Mouse (Mus musculus) heart, embryonic 13.5 days (tissue): ENCODE results near the gene Gm10775. TPM values are rescaled to one million over a fixed set of nuclear protein-coding genes. Genes with fewer than 3 reads are reported as not detected.
A peak's percentile ranks its signal among the peaks of the same experiment; 100 is the strongest.

Experiments
- ATAC-seq: fragments of 200-750 bp; cut with Nextera tagmentation; 2 replicates; pipeline ENCODE4 v1.8.0; 2017; ENCODE audit warnings: moderate TSS enrichment; ENCODE audit not compliant: insufficient number of reproducible peaks, low FRiP score, low TSS enrichment; ENCODE audit errors: extremely low read depth
- H3K27ac ChIP-seq: fragments of 300-500 bp; sonication (generic); replicated peaks from 2 replicates; pipeline ENCODE4 v1.5.1; 2015; ENCODE audit warnings: moderate library complexity, mild to moderate bottlenecking, inconsistent platforms
- H3K27me3 ChIP-seq: fragments of 300-500 bp; sonication (generic); replicated peaks from 2 replicates; pipeline ENCODE4 v1.6.1; 2015; ENCODE audit warnings: mild to moderate bottlenecking, inconsistent platforms
- H3K36me3 ChIP-seq: fragments of 300-500 bp; sonication (generic); 2 replicates; pipeline ENCODE4 v1.6.1; 2015; ENCODE audit warnings: mild to moderate bottlenecking, inconsistent platforms
- H3K4me1 ChIP-seq: fragments of 300-500 bp; sonication (generic); 2 replicates; pipeline ENCODE4 v1.6.1; 2015; ENCODE audit warnings: inconsistent platforms
- H3K4me2 ChIP-seq: fragments of 300-500 bp; sonication (generic); 2 replicates; pipeline ENCODE4 v1.6.1; 2015; ENCODE audit warnings: inconsistent platforms, mild to moderate bottlenecking, moderate library complexity
- H3K4me3 ChIP-seq: fragments of 300-500 bp; sonication (generic); 2 replicates; pipeline ENCODE4 v1.5.1; 2015; ENCODE audit warnings: moderate library complexity, mild to moderate bottlenecking, inconsistent platforms
- H3K9ac ChIP-seq: fragments of 300-500 bp; sonication (generic); 2 replicates; pipeline ENCODE4 v1.6.1; 2015; ENCODE audit warnings: inconsistent platforms, mild to moderate bottlenecking, moderate library complexity
- H3K9me3 ChIP-seq: fragments of 300-500 bp; sonication (generic); 2 replicates; pipeline ENCODE4 v1.6.1; 2016; ENCODE audit warnings: inconsistent platforms
- WGBS: fragments of 180-500 bp; shearing (Covaris S2); methylation state at CpG from one replicate; pipeline ENCODE4 v1.1.7; 2015; ENCODE audit warnings: mixed read lengths; 5-methylcytosine and 5-hydroxymethylcytosine counted together
- polyA plus RNA-seq: library from polyadenylated mRNA; unstranded; fragments of >200 nt; fragmentation: Nextera tagmentation; extraction: Ambion mirVana; gene quantifications from 2 replicates; pipeline ENCODE4 v1.2.1, GENCODE M21; 2015

The Gm10775 gene
- not detected in 2 replicates for polyA plus RNA-seq

DNA sequence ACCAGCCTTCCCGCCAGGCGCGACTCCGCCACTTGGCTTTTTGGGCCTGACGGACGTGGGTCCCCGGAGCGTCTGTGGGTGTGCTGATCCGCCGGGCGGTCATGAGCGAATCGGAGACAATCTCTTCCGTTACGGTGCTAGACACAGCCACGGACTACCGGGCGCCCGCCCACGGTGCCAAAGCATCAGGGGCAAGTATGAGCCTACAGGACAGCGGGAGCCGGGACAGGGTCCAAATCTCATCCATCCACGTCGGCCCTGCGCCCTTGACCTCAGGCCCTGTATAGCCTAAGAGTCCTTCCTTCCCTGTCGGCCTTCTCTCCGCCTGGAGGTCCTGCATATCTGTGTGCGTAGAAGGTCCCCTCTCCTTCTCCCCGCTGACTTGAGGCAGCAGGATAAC lies at the start of gene Gm10775:
Gm10775 (plus strand) TSS at position 301 of the 400 bp plus-strand sequence.
- Histone ChIP-seq H3K27me3 (peaks cover 21% of the 10 kb centered on the region), H3K36me3 (peaks cover 37% of the 10 kb centered on the region), H3K4me3 (peak within 1 kb of the TSS; percentile 43), H3K9ac (peak within 1 kb of the TSS; percentile 58; the same call in 1 of the 2 replicates), H3K27ac (no peak within 1 kb of the TSS), H3K4me1 (peaks cover 4% of the 10 kb centered on the region; the same call in 1 of the 2 replicates), H3K9me3 (peaks cover 59% of the 10 kb centered on the region), H3K4me2 (peak within 1 kb of the TSS; percentile 66)
- WGBS, result 24% methylated on average over 29 of the region's 29 CpGs
- ATAC-seq, result no peak

DNA sequence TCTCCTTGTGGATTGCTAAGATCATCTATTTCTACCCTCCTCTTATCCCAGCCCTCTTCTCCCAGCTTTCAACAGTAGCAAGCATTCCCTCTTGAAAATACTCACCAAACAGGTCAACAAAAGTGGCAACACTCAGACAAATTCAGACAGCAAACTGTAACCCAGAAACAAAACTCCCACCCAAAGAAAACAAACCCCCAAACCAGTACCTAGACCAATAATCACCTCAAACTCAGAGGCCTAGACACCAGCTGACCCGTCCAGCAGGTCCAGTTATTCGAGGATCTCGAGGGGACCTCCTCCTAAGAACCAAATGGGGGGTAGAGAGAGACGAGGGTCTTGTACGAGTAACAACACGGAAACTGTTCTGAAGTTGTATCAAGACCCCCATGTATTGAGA lies 33.4 kb upstream of the Gm10775 start:
- no peaks in the 10 kb centered on the region for H3K4me1 ChIP-seq
- no peak overlapping the region for H3K9ac ChIP-seq
- no peak overlapping the region for H3K27ac ChIP-seq
- H3K9me3 ChIP-seq, result 0 out of 2 replicates have a peak, but pooled peaks cover 5% of the 10 kb centered on the region
- 49% methylated on average over 6 of the region's 6 CpGs for WGBS
- H3K27me3 ChIP-seq, result no peaks in the 10 kb centered on the region
- H3K36me3 ChIP-seq, result no peaks in the 10 kb centered on the region
- H3K4me2 ChIP-seq, result no peak overlapping the region
- no peak for ATAC-seq
- H3K4me3 ChIP-seq, result no peak overlapping the region

DNA sequence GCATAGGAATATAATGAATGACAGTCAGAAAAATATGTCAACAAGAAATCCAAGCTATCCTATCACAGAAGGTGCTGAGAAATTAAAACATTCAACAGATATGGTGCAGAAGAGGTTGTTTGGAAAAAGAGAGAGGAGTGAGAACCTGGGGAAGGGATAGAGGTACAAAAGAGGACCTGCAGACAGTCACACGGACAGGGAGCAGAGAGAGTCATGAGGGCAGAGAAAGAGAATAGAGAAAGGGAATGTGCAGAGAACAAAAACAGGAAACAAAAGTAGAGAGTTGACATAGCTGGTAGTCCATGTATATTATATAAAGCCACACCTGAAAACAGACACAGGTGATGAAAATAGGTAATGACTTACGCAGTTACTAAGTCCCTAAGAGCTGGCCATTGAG lies 32.7 kb upstream of the Gm10775 start:
- no peak for ATAC-seq
- 77% methylated on average over 2 of the region's 2 CpGs for WGBS

DNA sequence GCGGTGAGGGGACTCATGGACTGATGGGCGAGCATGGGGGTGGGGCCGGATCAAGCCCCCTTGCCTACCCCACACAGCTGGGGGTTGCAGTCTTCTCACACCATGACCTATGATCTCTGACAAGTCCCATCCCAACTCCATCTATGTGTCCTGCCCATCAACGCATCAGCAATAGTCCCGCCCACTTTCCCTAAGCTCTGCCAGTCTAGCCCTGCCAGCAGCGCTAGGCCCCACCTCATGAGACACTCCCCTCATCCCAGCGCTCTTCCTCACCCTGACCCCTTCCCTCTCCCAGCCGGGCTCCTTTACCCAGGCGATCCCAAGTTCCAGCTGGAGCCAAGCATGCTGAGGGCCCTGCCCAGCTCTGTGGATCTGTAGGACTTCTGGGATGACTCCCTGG lies 22.1 kb upstream of the Gm10775 start:
- ATAC-seq, result no peak
- H3K27me3 ChIP-seq, result no peaks in the 10 kb centered on the region
- no peak overlapping the region for H3K4me3 ChIP-seq
- no peak overlapping the region for H3K9ac ChIP-seq
- no peaks in the 10 kb centered on the region for H3K36me3 ChIP-seq
- H3K27ac ChIP-seq, result no peak overlapping the region
- peaks cover 11% of the 10 kb centered on the region for H3K4me1 ChIP-seq
- H3K9me3 ChIP-seq, result no peaks in the 10 kb centered on the region
- no peak overlapping the region for H3K4me2 ChIP-seq
- 66% methylated on average over 9 of the region's 9 CpGs for WGBS

More for the DNA sequence above, 32.7 kb upstream of the Gm10775 start:
- no peak overlapping the region for H3K4me3 ChIP-seq
- no peak overlapping the region for H3K4me2 ChIP-seq
- 0 out of 2 replicates have a peak, but pooled peaks cover 5% of the 10 kb centered on the region for H3K9me3 ChIP-seq
- no peaks in the 10 kb centered on the region for H3K27me3 ChIP-seq
- H3K27ac ChIP-seq, result no peak overlapping the region
- no peak overlapping the region for H3K9ac ChIP-seq
- H3K4me1 ChIP-seq, result no peaks in the 10 kb centered on the region
- no peaks in the 10 kb centered on the region for H3K36me3 ChIP-seq

DNA sequence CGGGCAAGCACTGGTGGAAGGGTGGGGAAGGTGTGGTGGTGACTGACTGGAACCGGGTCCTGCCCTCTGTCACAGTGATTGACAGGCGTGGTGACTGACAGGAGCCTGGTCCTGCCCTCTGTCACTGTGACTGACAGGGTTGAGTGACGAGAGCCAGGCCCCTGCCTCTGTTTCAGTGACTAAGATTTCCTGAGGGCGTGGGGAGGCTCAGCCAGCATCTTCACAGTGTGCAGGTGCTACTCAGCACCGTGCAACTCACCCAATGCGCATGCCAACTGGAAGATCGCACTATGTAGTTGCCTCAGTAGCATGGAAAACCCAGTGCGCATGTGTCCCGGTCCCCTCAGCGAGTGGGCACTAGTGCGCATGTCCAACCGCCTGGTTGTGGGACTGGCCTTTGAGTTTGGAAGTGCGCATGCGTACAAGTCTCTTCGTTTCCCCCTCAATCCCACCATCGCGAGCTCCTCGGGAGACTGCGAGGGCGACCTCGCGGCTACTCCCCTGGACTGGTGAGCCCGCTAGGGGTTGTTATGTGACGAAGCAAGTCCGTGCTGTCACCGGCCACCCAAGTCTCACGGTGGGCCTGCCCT lies 18.7 kb upstream of the Gm10775 start:
- ATAC-seq, result peak; percentile 85
- no peaks in the 10 kb centered on the region for H3K27me3 ChIP-seq
- H3K9me3 ChIP-seq, result peaks cover 2% of the 10 kb centered on the region; the same call in 1 of the 2 replicates
- H3K36me3 ChIP-seq, result peaks cover 2% of the 10 kb centered on the region; the same call in 1 of the 2 replicates
- peak overlapping the region; percentile 94 for H3K27ac ChIP-seq
- peak overlapping the region; percentile 98 for H3K4me2 ChIP-seq
- peaks cover 18% of the 10 kb centered on the region for H3K4me1 ChIP-seq
- H3K9ac ChIP-seq, result peak overlapping the region; percentile 87
- H3K4me3 ChIP-seq, result peak overlapping the region; percentile 89
- WGBS, result 2% methylated on average over 28 of the region's 28 CpGs

DNA sequence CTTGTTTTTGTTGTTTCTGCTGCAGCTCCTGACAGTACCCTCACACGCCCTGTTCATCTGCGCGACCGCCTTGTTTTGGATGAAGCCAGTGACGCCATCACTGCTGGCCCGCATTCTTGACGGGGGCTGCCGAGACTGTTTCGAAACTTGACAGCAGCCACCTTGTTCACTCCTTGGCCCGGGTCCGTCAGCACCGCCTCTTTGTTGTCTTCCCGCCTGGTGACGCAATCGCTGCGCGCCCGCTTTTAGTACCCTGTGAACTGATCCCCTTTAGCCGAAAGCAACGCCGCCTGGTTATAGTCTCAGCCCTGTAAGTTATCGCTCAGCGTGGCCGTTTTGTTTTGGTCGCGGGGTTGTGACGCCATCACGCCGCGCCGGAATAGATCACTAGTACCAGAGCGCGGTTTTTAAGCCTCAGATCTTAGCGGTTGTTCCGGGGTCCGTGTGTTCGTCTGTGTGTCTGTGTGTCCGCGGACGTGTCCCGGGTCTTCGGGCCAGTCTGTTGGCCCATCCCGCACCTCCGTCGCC lies 18.2 kb upstream of the Gm10775 start:
- H3K27me3 ChIP-seq, result no peaks in the 10 kb centered on the region
- WGBS, result under 1% methylated on average over 45 of the region's 45 CpGs
- H3K27ac ChIP-seq, result peak overlapping the region; percentile 94
- H3K9me3 ChIP-seq, result peaks cover 7% of the 10 kb centered on the region; the same call in 1 of the 2 replicates
- H3K36me3 ChIP-seq, result peaks cover 8% of the 10 kb centered on the region; the same call in 1 of the 2 replicates
- peaks cover 18% of the 10 kb centered on the region for H3K4me1 ChIP-seq
- H3K4me3 ChIP-seq, result peak overlapping the region; percentile 89
- H3K4me2 ChIP-seq, result peak overlapping the region; percentile 98
- peak overlapping the region; percentile 87 for H3K9ac ChIP-seq
- ATAC-seq, result peak; percentile 64

DNA sequence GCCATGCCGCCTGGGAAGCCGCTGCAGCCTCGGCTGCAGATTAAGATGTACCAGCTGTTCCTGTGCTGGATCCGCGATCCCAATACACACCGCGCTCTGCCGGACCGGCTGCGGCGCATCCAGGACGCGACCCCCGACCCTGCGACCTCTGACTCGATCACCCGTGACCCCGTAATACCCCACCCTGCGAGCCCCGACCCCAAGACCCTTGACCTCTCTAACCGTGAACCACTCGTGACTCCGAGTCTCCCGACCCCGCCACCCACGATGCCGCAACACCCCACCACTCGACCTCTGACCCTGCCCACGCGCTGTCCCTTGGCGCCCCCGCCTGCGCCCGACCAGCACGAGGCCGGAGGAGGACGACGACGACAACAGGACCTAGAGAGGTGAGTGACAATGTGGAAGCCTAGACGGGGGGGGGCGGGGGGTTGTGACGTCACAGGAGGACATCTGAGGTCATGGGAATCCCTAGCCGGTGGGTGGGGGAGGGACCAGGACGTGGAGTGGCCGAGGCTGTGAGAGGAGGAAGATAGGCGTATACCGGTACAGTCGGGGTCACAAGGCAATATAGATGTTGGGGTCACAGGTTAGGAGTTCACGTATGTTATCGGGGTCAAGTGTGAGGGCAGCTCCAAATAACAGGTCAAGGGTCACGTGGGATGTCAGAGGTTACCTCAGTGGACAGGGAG lies 17.6 kb upstream of the Gm10775 start:
- ATAC-seq, result peak; percentile 38

DNA sequence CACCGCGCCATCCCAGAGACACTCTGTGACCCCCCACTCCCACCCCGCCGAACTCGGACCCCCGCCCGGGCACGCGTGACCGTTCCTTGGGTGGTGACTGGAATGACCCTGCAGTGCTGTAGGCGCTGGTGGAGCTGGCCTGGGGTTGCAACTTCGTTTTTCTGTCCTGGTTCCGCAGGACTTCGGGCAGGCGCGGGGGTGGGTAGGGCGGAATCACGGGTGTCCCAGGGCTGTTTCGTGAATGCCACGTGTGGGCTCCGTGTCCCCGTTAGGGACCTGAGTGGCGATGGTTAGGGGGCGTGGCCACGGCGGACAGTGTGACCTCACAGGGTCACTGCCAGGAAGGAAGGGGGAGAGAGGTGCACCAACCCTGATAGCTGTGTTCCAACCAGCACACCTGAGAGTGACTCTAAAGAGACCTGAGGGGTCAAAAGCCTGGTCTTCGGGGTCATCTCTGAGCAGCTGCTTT lies 17.0 kb upstream of the Gm10775 start:
- 23% methylated on average over 27 of the region's 27 CpGs for WGBS
- peak overlapping the region; percentile 87 for H3K9ac ChIP-seq
- H3K9me3 ChIP-seq, result peaks cover 13% of the 10 kb centered on the region; the same call in 1 of the 2 replicates

More for the DNA sequence above, 17.6 kb upstream of the Gm10775 start:
- H3K4me3 ChIP-seq, result peak overlapping the region; percentile 89
- H3K27ac ChIP-seq, result peak overlapping the region; percentile 94
- peak overlapping the region; percentile 98 for H3K4me2 ChIP-seq
- WGBS, result 1% methylated on average over 51 of the region's 51 CpGs
- peaks cover 8% of the 10 kb centered on the region; the same call in 1 of the 2 replicates for H3K36me3 ChIP-seq
- H3K4me1 ChIP-seq, result peaks cover 18% of the 10 kb centered on the region
- H3K9ac ChIP-seq, result peak overlapping the region; percentile 87
- no peaks in the 10 kb centered on the region for H3K27me3 ChIP-seq
- H3K9me3 ChIP-seq, result peaks cover 9% of the 10 kb centered on the region; the same call in 1 of the 2 replicates

DNA sequence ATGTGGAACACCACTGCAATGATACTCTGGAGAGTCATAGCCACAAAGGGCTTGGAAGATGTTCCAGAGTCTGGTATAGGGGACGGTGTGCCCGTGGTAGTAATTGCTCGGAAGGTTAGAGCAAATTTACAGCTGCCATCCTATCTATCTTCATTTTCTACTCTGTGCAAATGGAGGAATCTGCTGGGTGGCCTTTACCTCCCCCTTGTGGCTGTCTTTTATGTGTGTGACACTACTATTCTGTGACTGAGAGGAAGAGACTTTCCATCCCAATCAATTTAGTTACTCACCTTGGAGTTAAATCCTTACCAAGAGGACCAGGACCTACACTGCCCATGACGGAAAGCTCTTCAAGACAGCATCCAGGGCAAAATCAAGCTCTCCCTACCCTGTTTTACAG lies 16.1 kb upstream of the Gm10775 start:
- peaks cover 20% of the 10 kb centered on the region for H3K9me3 ChIP-seq
- H3K36me3 ChIP-seq, result peaks cover 20% of the 10 kb centered on the region
- no peak overlapping the region for H3K4me2 ChIP-seq
- no peak overlapping the region for H3K9ac ChIP-seq
- H3K4me3 ChIP-seq, result no peak overlapping the region
- H3K4me1 ChIP-seq, result peaks cover 18% of the 10 kb centered on the region
- no peaks in the 10 kb centered on the region for H3K27me3 ChIP-seq
- H3K27ac ChIP-seq, result no peak overlapping the region
- no peak for ATAC-seq
- WGBS, result 89% methylated on average over 4 of the region's 4 CpGs

More for the DNA sequence above, 17.0 kb upstream of the Gm10775 start:
- Histone ChIP-seq H3K4me1 (peaks cover 18% of the 10 kb centered on the region), H3K27me3 (no peaks in the 10 kb centered on the region), H3K36me3 (peaks cover 11% of the 10 kb centered on the region), H3K27ac (no peak overlapping the region), H3K4me3 (peak overlapping the region; percentile 89), H3K4me2 (peak overlapping the region; percentile 98)
- ATAC-seq, result no peak

DNA sequence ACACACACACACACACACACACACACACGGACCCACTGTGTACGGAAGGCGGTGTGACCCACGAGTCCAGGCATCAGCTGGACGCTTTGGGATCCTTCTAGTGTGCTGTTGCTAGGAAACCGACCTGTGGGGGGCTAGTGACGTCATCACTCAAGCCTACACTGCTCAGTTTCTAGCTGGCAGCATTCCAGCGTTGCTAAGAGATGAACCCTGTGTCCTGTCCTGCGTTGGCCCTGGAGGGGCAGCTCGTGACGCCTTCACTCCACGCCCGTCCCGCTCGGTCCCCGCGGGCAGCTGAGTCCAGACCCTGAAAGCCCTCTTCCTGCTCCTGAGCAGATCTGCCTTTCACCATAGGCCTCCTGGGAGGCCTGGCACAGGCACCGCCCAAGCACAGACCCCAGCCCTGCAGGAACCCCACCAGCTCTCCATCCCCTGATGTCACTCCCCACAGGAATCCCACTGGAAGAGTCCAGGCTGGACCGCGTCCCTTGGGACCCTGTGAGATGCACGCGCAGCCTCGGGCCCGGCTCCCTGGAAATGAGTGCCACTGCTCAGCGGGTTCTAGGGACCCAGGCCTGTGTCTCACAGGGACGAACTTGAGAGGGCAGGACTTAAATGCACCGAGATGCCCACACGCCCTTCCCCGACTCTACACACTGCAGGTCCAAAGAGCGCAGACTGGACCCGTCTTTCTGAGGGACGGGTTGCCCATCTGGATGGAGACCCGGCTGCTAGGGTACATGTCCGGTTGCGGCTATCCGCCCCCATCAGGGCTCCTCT lies 974 bp upstream of the Gm10775 start:
- H3K9me3 ChIP-seq, result peaks cover 54% of the 10 kb centered on the region
- H3K4me1 ChIP-seq, result peaks cover 4% of the 10 kb centered on the region; the same call in 1 of the 2 replicates
- ATAC-seq, result peak; percentile 37; the same call in 1 of the 2 replicates
- peaks cover 28% of the 10 kb centered on the region for H3K36me3 ChIP-seq
- peak overlapping the region; percentile 43 for H3K4me3 ChIP-seq
- 18% methylated on average over 36 of the region's 36 CpGs for WGBS
- H3K27me3 ChIP-seq, result peaks cover 21% of the 10 kb centered on the region
- peak overlapping the region; percentile 58; the same call in 1 of the 2 replicates for H3K9ac ChIP-seq
- H3K27ac ChIP-seq, result no peak overlapping the region
- peak overlapping the region; percentile 66 for H3K4me2 ChIP-seq
